Mouse (Mus musculus) ES-Bruce4 (cell line): ENCODE results near the gene Hdac9.

Experiments used
- CTCF ChIP-seq: IDR thresholded peaks from one replicate; pipeline ENCODE4 v1.8.1; 2011; ENCODE audit warnings: low read depth, low read length
- EP300 ChIP-seq: IDR thresholded peaks from 2 replicates; pipeline ENCODE4 v1.6.1; 2011; ENCODE audit warnings: low read depth, low read length; ENCODE audit not compliant: insufficient read depth
- POLR2A ChIP-seq: IDR thresholded peaks from one replicate; pipeline ENCODE4 v1.8.1; 2011; ENCODE audit warnings: low read length; ENCODE audit not compliant: insufficient read depth

GRCm38 (mm10) chr12:34176790-34177189, 740.1 kb downstream of the Hdac9 start:
- TF ChIP-seq POLR2A (no peak), CTCF (no peak), EP300 (no peak)
